Mouse (Mus musculus): ENCODE results near the gene Coq8a. TPM values are rescaled to one million over a fixed set of nuclear protein-coding genes. Genes with fewer than 3 reads are reported as not detected.
A peak's percentile ranks its signal among the peaks of the same experiment; 100 is the strongest.

Coq8a gene
- polyA plus RNA-seq, 1 experiment from 2014 or later: 2.0 TPM

GRCm38 (mm10) chr1:180194781-180195471 lies 4.5 kb downstream of the Coq8a start:
- Histone ChIP-seq H3K27ac (replicated peaks; ENCODE audit: low read depth, low read length) (no peak overlapping the region), H3K4me1 (ENCODE audit: control insufficient read depth, insufficient read depth, low read length) (0 out of 2 replicates have a peak, but pooled peaks cover 3% of the 10 kb centered on the region), H3K4me2 (ENCODE audit: low read depth, severe bottlenecking) (peak overlapping the region; percentile 84), H3K36me3 (ENCODE audit: control insufficient read depth, insufficient read depth, low read length) (no peaks in the 10 kb centered on the region), H3K9me3 (ENCODE audit: control insufficient read depth, low read length) (no peaks in the 10 kb centered on the region), H3K4me3 (ENCODE audit: low read depth, low read length) (peak overlapping the region; percentile 52), H3K27me3 (ENCODE audit: control insufficient read depth, insufficient read depth, low read length) (no peaks in the 10 kb centered on the region), H3K9ac (ENCODE audit: low read length) (no peak overlapping the region)
- DNase-seq (ENCODE audit: low spot score): peak; percentile 42
- ATAC-seq (ENCODE audit: insufficient number of reproducible peaks, low FRiP score, low TSS enrichment, low read depth): no peak
- 32% methylated on average over 9 of the region's 9 CpGs for WGBS

DNA sequence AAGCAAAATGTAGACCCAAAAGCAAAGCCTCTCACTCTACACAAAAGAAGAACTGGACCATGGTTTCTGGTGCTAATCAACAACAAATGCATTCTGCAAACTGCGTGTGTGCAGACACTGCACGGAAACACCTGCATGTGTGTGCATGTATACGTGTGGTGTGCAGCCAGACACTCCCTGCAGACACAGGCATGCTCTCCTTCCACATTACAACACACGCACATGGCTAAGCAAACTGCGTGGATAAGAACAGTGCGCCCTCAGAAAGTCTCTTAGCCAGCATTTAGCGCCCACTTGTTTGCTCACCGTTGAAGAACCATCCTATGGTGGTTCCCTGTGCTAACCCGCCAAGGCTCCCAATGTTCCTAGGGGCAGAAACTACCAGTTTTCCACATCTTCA lies 5.4 kb downstream of the Coq8a start:
- Histone ChIP-seq H3K27me3 (ENCODE audit: control insufficient read depth, insufficient read depth, low read length) (no peaks in the 10 kb centered on the region), H3K4me1 (ENCODE audit: control insufficient read depth, insufficient read depth, low read length) (0 out of 2 replicates have a peak, but pooled peaks cover 3% of the 10 kb centered on the region), H3K4me2 (ENCODE audit: low read depth, severe bottlenecking) (no peak overlapping the region), H3K36me3 (ENCODE audit: control insufficient read depth, insufficient read depth, low read length) (no peaks in the 10 kb centered on the region), H3K27ac (replicated peaks; ENCODE audit: low read depth, low read length) (no peak overlapping the region), H3K9me3 (ENCODE audit: control insufficient read depth, low read length) (no peaks in the 10 kb centered on the region), H3K4me3 (ENCODE audit: low read depth, low read length) (no peak overlapping the region), H3K9ac (ENCODE audit: low read length) (no peak overlapping the region)
- ATAC-seq (ENCODE audit: insufficient number of reproducible peaks, low FRiP score, low TSS enrichment, low read depth): no peak
- 85% methylated on average over 9 of the region's 9 CpGs for WGBS
- no peak for DNase-seq (ENCODE audit: low spot score)

GRCm38 (mm10) chr1:180193391-180193935 lies 5.9 kb downstream of the Coq8a start:
- ATAC-seq (ENCODE audit: insufficient number of reproducible peaks, low FRiP score, low TSS enrichment, low read depth): no peak
- Histone ChIP-seq H3K4me1 (ENCODE audit: control insufficient read depth, insufficient read depth, low read length) (0 out of 2 replicates have a peak, but pooled peaks cover 3% of the 10 kb centered on the region), H3K4me2 (ENCODE audit: low read depth, severe bottlenecking) (no peak overlapping the region), H3K9ac (ENCODE audit: low read length) (no peak overlapping the region), H3K4me3 (ENCODE audit: low read depth, low read length) (no peak overlapping the region), H3K9me3 (ENCODE audit: control insufficient read depth, low read length) (no peaks in the 10 kb centered on the region), H3K36me3 (ENCODE audit: control insufficient read depth, insufficient read depth, low read length) (no peaks in the 10 kb centered on the region), H3K27me3 (ENCODE audit: control insufficient read depth, insufficient read depth, low read length) (no peaks in the 10 kb centered on the region), H3K27ac (replicated peaks; ENCODE audit: low read depth, low read length) (no peak overlapping the region)
- no peak for DNase-seq (ENCODE audit: low spot score)
- WGBS: 80% methylated on average over 8 of the region's 8 CpGs

GRCm38 (mm10) chr1:180192866-180193265 lies 6.5 kb downstream of the Coq8a start:
- H3K9me3 ChIP-seq (ENCODE audit: control insufficient read depth, low read length): no peaks in the 10 kb centered on the region

DNA sequence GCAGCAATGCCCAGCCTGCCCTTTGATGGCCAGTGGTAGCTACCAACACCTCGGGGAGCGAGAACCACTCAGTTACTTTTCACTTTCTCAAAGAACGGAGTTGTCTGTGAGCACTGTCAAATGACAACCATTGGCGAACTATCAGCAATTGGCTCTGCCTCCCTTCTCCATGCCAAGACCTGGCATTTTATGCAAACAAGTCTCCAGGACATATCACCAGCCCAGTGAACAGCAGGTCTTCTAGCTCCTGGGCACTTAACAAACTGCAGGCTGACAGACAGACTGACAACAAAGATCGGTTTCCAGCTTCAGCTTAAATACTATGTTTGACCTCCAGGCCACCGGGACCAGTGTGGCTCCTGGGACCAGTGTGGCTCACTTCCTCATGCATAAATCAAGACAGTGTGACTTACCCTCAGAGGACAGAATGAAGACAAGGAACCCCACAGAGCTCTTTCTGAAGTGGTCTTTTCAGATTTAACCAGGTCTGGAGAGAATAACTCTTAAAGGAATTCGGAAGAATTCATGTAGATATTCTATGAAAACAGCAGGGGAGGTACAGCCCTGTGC lies 7.7 kb downstream of the Coq8a start:
- ATAC-seq (ENCODE audit: insufficient number of reproducible peaks, low FRiP score, low TSS enrichment, low read depth) (no peak), DNase-seq (ENCODE audit: low spot score) (no peak)
- H3K4me3 ChIP-seq (ENCODE audit: low read depth, low read length): no peak overlapping the region
- 0 out of 2 replicates have a peak, but pooled peaks cover 3% of the 10 kb centered on the region for H3K4me1 ChIP-seq (ENCODE audit: control insufficient read depth, insufficient read depth, low read length)
- H3K9me3 ChIP-seq (ENCODE audit: control insufficient read depth, low read length): no peaks in the 10 kb centered on the region
- 80% methylated on average over 7 of the region's 7 CpGs for WGBS
- no peaks in the 10 kb centered on the region for H3K27me3 ChIP-seq (ENCODE audit: control insufficient read depth, insufficient read depth, low read length)
- no peak overlapping the region for H3K4me2 ChIP-seq (ENCODE audit: low read depth, severe bottlenecking)
- H3K9ac ChIP-seq (ENCODE audit: low read length): no peak overlapping the region
- no peaks in the 10 kb centered on the region for H3K36me3 ChIP-seq (ENCODE audit: control insufficient read depth, insufficient read depth, low read length)
- no peak overlapping the region for H3K27ac ChIP-seq (replicated peaks; ENCODE audit: low read depth, low read length)

More at GRCm38 (mm10) chr1:180192866-180193265, 6.5 kb downstream of the Coq8a start:
- 64% methylated on average over 4 of the region's 4 CpGs for WGBS
- 0 out of 2 replicates have a peak, but pooled peaks cover 3% of the 10 kb centered on the region for H3K4me1 ChIP-seq (ENCODE audit: control insufficient read depth, insufficient read depth, low read length)
- H3K27ac ChIP-seq (replicated peaks; ENCODE audit: low read depth, low read length): no peak overlapping the region
- no peak overlapping the region for H3K4me2 ChIP-seq (ENCODE audit: low read depth, severe bottlenecking)
- no peak overlapping the region for H3K4me3 ChIP-seq (ENCODE audit: low read depth, low read length)
- H3K36me3 ChIP-seq (ENCODE audit: control insufficient read depth, insufficient read depth, low read length): no peaks in the 10 kb centered on the region
- no peaks in the 10 kb centered on the region for H3K27me3 ChIP-seq (ENCODE audit: control insufficient read depth, insufficient read depth, low read length)
- ATAC-seq (ENCODE audit: insufficient number of reproducible peaks, low FRiP score, low TSS enrichment, low read depth): no peak
- no peak for DNase-seq (ENCODE audit: low spot score)
- H3K9ac ChIP-seq (ENCODE audit: low read length): no peak overlapping the region

GRCm38 (mm10) chr1:180191112-180191511 lies 8.3 kb downstream of the Coq8a start:
- no peaks in the 10 kb centered on the region for H3K36me3 ChIP-seq (ENCODE audit: control insufficient read depth, insufficient read depth, low read length)
- 0 out of 2 replicates have a peak, but pooled peaks cover 3% of the 10 kb centered on the region for H3K4me1 ChIP-seq (ENCODE audit: control insufficient read depth, insufficient read depth, low read length)
- no peak overlapping the region for H3K27ac ChIP-seq (replicated peaks; ENCODE audit: low read depth, low read length)
- H3K9me3 ChIP-seq (ENCODE audit: control insufficient read depth, low read length): no peaks in the 10 kb centered on the region
- H3K27me3 ChIP-seq (ENCODE audit: control insufficient read depth, insufficient read depth, low read length): no peaks in the 10 kb centered on the region
- no peak overlapping the region for H3K4me3 ChIP-seq (ENCODE audit: low read depth, low read length)
- WGBS: 81% methylated on average over 8 of the region's 8 CpGs
- ATAC-seq (ENCODE audit: insufficient number of reproducible peaks, low FRiP score, low TSS enrichment, low read depth): no peak
- no peak overlapping the region for H3K4me2 ChIP-seq (ENCODE audit: low read depth, severe bottlenecking)
- H3K9ac ChIP-seq (ENCODE audit: low read length): no peak overlapping the region
- DNase-seq (ENCODE audit: low spot score): no peak

- no peak overlapping the region for H3K4me3 ChIP-seq (ENCODE audit: low read depth, low read length)
- H3K27ac ChIP-seq (replicated peaks; ENCODE audit: low read depth, low read length): no peak overlapping the region
- no peak overlapping the region for H3K9ac ChIP-seq (ENCODE audit: low read length)
- H3K36me3 ChIP-seq (ENCODE audit: control insufficient read depth, insufficient read depth, low read length): no peaks in the 10 kb centered on the region
- DNase-seq (ENCODE audit: low spot score): no peak
- WGBS: 83% methylated on average over 4 of the region's 4 CpGs
- no peak for ATAC-seq (ENCODE audit: insufficient number of reproducible peaks, low FRiP score, low TSS enrichment, low read depth)
- H3K4me1 ChIP-seq (ENCODE audit: control insufficient read depth, insufficient read depth, low read length): no peaks in the 10 kb centered on the region
- H3K4me2 ChIP-seq (ENCODE audit: low read depth, severe bottlenecking): no peak overlapping the region
- no peaks in the 10 kb centered on the region for H3K9me3 ChIP-seq (ENCODE audit: control insufficient read depth, low read length)
- H3K27me3 ChIP-seq (ENCODE audit: control insufficient read depth, insufficient read depth, low read length): no peaks in the 10 kb centered on the region
Measured at GRCm38 (mm10) chr1:180188951-180189350, 10.5 kb downstream of the Coq8a start.

GRCm38 (mm10) chr1:180186371-180186770 lies 13.0 kb downstream of the Coq8a start:
- Histone ChIP-seq H3K4me1 (ENCODE audit: control insufficient read depth, insufficient read depth, low read length) (no peaks in the 10 kb centered on the region), H3K4me3 (ENCODE audit: low read depth, low read length) (no peak overlapping the region), H3K9me3 (ENCODE audit: control insufficient read depth, low read length) (no peaks in the 10 kb centered on the region), H3K4me2 (ENCODE audit: low read depth, severe bottlenecking) (no peak overlapping the region), H3K36me3 (ENCODE audit: control insufficient read depth, insufficient read depth, low read length) (no peaks in the 10 kb centered on the region), H3K27me3 (ENCODE audit: control insufficient read depth, insufficient read depth, low read length) (no peaks in the 10 kb centered on the region), H3K27ac (replicated peaks; ENCODE audit: low read depth, low read length) (no peak overlapping the region), H3K9ac (ENCODE audit: low read length) (no peak overlapping the region)
- DNase-seq (ENCODE audit: low spot score): no peak
- ATAC-seq (ENCODE audit: insufficient number of reproducible peaks, low FRiP score, low TSS enrichment, low read depth): no peak
- 81% methylated on average over 3 of the region's 3 CpGs for WGBS

Measured in limb, embryonic 11.5 days (tissue).